Mouse (Mus musculus): ENCODE measurements around the gene Nfe2l2. TPM values are rescaled to one million over a fixed set of nuclear protein-coding genes. Genes with fewer than 3 reads are reported as not detected.

The Nfe2l2 gene
- polyA plus RNA-seq (2017; shearing (Covaris generic)), result 52.2 TPM

GRCm38 (mm10) chr2:75704234-75705161 is at the start of gene Nfe2l2:
TSS of gene Nfe2l2 (minus strand) at chr2:75704641.

GRCm38 (mm10) chr2:75658727-75659628 is 45.5 kb downstream of the Nfe2l2 start, which contains the start of gene Hnrnpa3:
TSS of gene Hnrnpa3 (plus strand) at chr2:75659261.

Other genes with a start within 250 kb of the Nfe2l2 start
- 95.1 TPM for gene Hnrnpa3, start 45.4 kb downstream of the Nfe2l2 start, polyA plus RNA-seq (2017; shearing (Covaris generic))
- 14.0 TPM for gene Agps, start 127.5 kb upstream of the Nfe2l2 start, polyA plus RNA-seq (2017; shearing (Covaris generic))
- gene Ttc30b, start 233.9 kb upstream of the Nfe2l2 start, polyA plus RNA-seq (2017; shearing (Covaris generic)), result 3.3 TPM

Measured in inflammation-experienced regulatory T-cells, adult 16 weeks (primary cell).